Mouse (Mus musculus): ENCODE results near the gene Cxcr2.

DNA sequence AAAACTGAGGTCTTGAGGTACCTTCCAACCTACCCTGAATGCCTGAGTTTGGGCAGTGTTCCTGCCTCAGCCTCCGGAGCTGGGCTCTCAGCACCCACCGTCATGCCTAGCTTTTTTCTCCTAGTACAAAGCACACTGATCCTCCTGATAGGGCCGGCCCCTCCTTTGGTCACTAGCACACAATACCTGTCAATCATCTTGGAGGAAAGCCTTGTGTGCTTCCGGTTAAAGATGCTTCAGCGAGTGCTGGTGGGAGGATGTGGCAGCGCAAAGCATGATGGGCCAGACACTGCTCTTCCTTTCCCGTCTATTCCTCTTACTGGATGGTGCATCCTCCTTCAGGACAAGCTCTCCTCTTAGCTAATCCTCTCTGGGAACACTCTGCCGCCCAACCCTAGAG, 52.9 kb downstream of the Cxcr2 start:
- TF ChIP-seq POLR2A (IDR thresholded peaks at IDR 0.05; ENCODE audit: insufficient read depth, low read length) (no peak), CTCF (IDR thresholded peaks at IDR 0.05; ENCODE audit: low read depth, low read length) (no peak), EP300 (IDR thresholded peaks at IDR 0.05; ENCODE audit: insufficient read depth, low read depth, low read length) (no peak)
